Mouse (Mus musculus) hindbrain, embryonic 10.5 days (tissue): ENCODE data around the gene Ric8a. TPM values are rescaled to one million over a fixed set of nuclear protein-coding genes. Genes with fewer than 3 reads are reported as not detected.
"Not testable (repeated sequence)": the region's sequence is repeated elsewhere in the genome, so short reads cannot be mapped to it uniquely, and the experiment has no call there.

Source experiments
- DNase-seq: peaks from one replicate; pipeline ENCODE4 v3.0.0-alpha.2; 2017; ENCODE audit warnings: low spot score
- H3K27ac ChIP-seq: fragments of 300-500 bp; sonication (generic); 2 replicates; pipeline ENCODE4 v1.5.1; 2016; ENCODE audit warnings: mild to moderate bottlenecking, moderate library complexity
- H3K27me3 ChIP-seq: fragments of 300-500 bp; sonication (generic); 2 replicates; pipeline ENCODE4 v1.6.1; 2016; ENCODE audit warnings: mild to moderate bottlenecking; ENCODE audit not compliant: poor library complexity, insufficient read depth, severe bottlenecking
- H3K36me3 ChIP-seq: fragments of 300-500 bp; sonication (generic); 2 replicates; pipeline ENCODE4 v1.6.1; 2016; ENCODE audit warnings: mild to moderate bottlenecking, moderate library complexity
- H3K4me1 ChIP-seq: fragments of 300-500 bp; sonication (generic); replicated peaks from 2 replicates; pipeline ENCODE4 v1.6.1; 2016; ENCODE audit warnings: mild to moderate bottlenecking
- H3K4me3 ChIP-seq: fragments of 300-500 bp; sonication (generic); 2 replicates; pipeline ENCODE4 v1.5.1; 2016; ENCODE audit warnings: mild to moderate bottlenecking, moderate library complexity
- H3K9me3 ChIP-seq: fragments of 300-500 bp; sonication (generic); 2 replicates; pipeline ENCODE4 v1.6.1; 2016; ENCODE audit warnings: mild to moderate bottlenecking, moderate library complexity
- WGBS: fragments of 180-500 bp; shearing (Covaris S2); methylation state at CpG from one replicate; pipeline ENCODE4 v1.1.7; 2016; 5-methylcytosine and 5-hydroxymethylcytosine counted together
- polyA plus RNA-seq: library from polyadenylated mRNA; unstranded; fragments of >200 nt; fragmentation: Nextera tagmentation; extraction: Ambion mirVana; gene quantifications from 2 replicates; pipeline ENCODE4 v1.2.1, GENCODE M21; 2016

Gene Ric8a
- polyA plus RNA-seq, 1 experiment from 2014 or later: 81.7 TPM

DNA sequence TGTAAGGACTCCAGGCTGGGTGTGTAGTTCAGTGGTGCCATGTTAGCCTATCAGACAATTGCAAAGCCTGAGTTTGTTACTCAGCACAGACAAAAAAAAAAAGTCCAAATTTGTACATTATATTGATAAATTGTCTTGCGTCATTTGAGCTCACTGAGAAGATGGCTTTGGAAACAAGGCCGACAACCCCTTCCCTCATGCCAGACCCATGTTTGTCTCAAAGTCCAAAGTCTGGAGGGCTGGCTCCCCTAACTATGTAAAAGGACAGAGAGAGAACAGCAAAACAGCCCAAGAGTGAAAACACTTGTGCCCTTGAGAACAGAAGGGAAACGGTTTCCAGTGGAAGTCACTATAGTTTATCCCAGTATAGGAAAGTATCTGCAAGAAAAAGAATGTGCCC, 23.7 kb downstream of the Ric8a start:
- Histone ChIP-seq H3K9me3 (no peaks in the 10 kb centered on the region), H3K36me3 (peaks cover 41% of the 10 kb centered on the region), H3K4me1 (peaks cover 20% of the 10 kb centered on the region), H3K27me3 (no peaks in the 10 kb centered on the region), H3K27ac (no peak overlapping the region), H3K4me3 (peak overlapping the region; percentile 90; the same call in 1 of the 2 replicates)
- no peak for DNase-seq
- 90% methylated on average over 3 of the region's 3 CpGs for WGBS

- H3K27me3 ChIP-seq: no peaks in the 10 kb centered on the region
- peak overlapping the region; percentile 91 for H3K27ac ChIP-seq
- H3K4me1 ChIP-seq: peaks cover 20% of the 10 kb centered on the region
- no peaks in the 10 kb centered on the region for H3K9me3 ChIP-seq
- DNase-seq: no peak
- 34% methylated on average over 8 of the region's 8 CpGs for WGBS
- H3K4me3 ChIP-seq: peak overlapping the region; percentile 90
- peaks cover 42% of the 10 kb centered on the region for H3K36me3 ChIP-seq
These were observed 24.2 kb downstream of the Ric8a start for GRCm38 (mm10) chr7:140880865-140881515.

GRCm38 (mm10) chr7:140881696-140882468, 25.1 kb downstream of the Ric8a start, which contains the start of the genes Psmd13 and Sirt3:
TSS of gene Psmd13 (plus strand) at chr7:140881968.
TSS of gene Sirt3 (minus strand) at chr7:140882309.
- Histone ChIP-seq H3K4me1 (peaks cover 20% of the 10 kb centered on the region), H3K9me3 (no peaks in the 10 kb centered on the region), H3K4me3 (peak within 1 kb of the TSS; percentile 90), H3K27ac (peak within 1 kb of the TSS; percentile 91), H3K36me3 (peaks cover 42% of the 10 kb centered on the region), H3K27me3 (no peaks in the 10 kb centered on the region)
- WGBS: under 1% methylated on average over 59 of the region's 59 CpGs
- DNase-seq: peak; percentile 93

- no peaks in the 10 kb centered on the region for H3K9me3 ChIP-seq
- under 1% methylated on average over 12 of the region's 12 CpGs for WGBS
- DNase-seq: no peak
These were observed 25.7 kb downstream of the Ric8a start for GRCm38 (mm10) chr7:140882469-140882803.

DNA sequence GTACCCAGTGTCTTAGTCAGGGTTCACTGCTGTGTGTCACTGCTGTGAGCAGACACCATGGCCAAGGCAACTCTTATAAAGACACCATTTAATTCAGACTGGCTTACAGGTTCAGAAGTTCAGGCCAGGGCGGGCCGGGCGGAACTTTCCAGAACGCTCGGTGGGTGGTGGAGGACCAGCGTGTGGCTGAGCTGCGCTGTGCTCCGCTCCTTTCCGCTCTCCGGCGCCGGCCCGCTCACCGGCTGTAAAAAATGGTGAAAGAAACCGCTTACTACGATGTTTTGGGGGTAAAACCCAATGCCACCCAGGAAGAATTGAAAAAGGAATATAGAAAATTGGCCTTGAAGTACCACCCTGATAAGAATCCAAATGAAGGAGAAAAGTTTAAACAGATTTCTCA, 33.9 kb downstream of the Ric8a start:
- H3K36me3 ChIP-seq: peaks cover 86% of the 10 kb centered on the region
- not testable (repeated sequence) for H3K27ac ChIP-seq, H3K4me1 ChIP-seq, H3K9me3 ChIP-seq, H3K4me3 ChIP-seq, H3K27me3 ChIP-seq, DNase-seq
- WGBS: 97% methylated on average over 16 of the region's 16 CpGs

More at GRCm38 (mm10) chr7:140882469-140882803, 25.7 kb downstream of the Ric8a start:
- peaks cover 43% of the 10 kb centered on the region for H3K36me3 ChIP-seq
- peak overlapping the region; percentile 91 for H3K27ac ChIP-seq
- no peaks in the 10 kb centered on the region for H3K27me3 ChIP-seq
- H3K4me1 ChIP-seq: peaks cover 20% of the 10 kb centered on the region
- peak overlapping the region; percentile 90 for H3K4me3 ChIP-seq

DNA sequence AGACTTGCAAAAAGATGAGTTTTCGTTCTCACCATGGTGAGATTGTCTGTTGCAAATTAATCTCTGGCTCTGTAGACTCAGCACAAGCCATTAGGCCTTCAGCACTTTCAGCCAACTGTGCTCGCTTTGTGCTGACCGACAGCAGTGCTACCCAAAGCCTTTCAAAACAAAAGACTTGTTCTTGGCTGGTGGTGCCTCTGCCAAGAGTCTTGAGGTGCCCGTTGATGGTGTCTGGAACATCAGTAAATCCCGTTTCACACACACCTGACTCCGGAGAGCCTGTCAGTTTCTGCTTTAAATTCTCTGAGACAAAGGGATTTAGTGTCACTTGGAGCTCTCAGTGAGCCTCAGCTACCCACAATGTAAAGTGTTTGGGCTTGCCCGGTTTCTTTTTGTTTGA, 37.3 kb downstream of the Ric8a start:
- Histone ChIP-seq H3K27ac (no peak overlapping the region), H3K4me3 (no peak overlapping the region), H3K9me3 (no peaks in the 10 kb centered on the region), H3K27me3 (no peaks in the 10 kb centered on the region), H3K4me1 (no peaks in the 10 kb centered on the region), H3K36me3 (peaks cover 86% of the 10 kb centered on the region)
- DNase-seq: no peak
- 94% methylated on average over 7 of the region's 7 CpGs for WGBS

GRCm38 (mm10) chr7:140894611-140895010, 37.9 kb downstream of the Ric8a start:
- Histone ChIP-seq H3K4me1 (no peaks in the 10 kb centered on the region), H3K4me3 (no peak overlapping the region), H3K27ac (no peak overlapping the region), H3K27me3 (no peaks in the 10 kb centered on the region), H3K9me3 (no peaks in the 10 kb centered on the region), H3K36me3 (peaks cover 86% of the 10 kb centered on the region)
- WGBS: 94% methylated on average over 3 of the region's 3 CpGs
- no peak for DNase-seq

DNA sequence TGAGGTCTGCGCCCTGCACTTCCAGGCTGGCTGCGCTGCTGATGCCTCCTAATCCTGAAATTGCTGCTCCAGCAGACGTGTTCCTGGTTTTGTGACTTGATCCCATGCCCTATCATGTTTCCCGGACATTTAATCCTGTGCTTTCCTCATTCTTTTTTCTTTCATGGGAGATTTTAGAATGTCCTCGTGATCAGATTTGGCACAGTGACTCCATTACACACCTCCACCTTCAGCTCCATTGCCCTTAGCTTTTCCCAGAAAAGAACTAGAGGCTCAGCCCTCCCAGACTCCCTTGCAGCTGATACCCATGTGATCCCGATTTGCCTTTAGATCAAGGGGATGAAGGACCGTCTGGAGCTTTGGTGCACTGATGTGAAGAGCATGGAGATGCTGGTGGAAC, 41.1 kb downstream of the Ric8a start:
- Histone ChIP-seq H3K4me3 (no peak overlapping the region), H3K27me3 (no peaks in the 10 kb centered on the region), H3K27ac (no peak overlapping the region), H3K4me1 (peaks cover 8% of the 10 kb centered on the region; the same call in 1 of the 2 replicates), H3K36me3 (peaks cover 72% of the 10 kb centered on the region), H3K9me3 (no peaks in the 10 kb centered on the region)
- 90% methylated on average over 7 of the region's 7 CpGs for WGBS
- DNase-seq: no peak

DNA sequence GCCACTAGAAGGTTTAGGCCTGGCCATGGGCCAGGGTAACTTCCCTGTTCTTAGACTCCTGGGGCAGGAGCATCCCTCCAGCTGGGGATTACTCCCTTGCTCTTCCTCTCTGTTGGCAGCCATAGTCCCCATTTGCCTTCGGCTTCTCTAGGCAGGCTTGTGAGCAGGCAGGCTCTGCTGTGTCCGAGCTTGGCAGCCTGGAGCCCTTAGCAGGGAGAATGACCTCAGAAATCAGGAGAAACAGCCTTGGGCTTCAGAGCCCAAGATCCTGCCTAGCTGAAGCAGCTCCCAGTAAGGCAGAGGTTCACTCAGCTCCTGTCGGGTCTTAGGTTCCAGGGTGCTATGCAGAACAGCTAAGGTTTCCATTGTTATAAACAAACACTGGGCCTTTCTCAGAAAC, 42.4 kb downstream of the Ric8a start:
- Histone ChIP-seq H3K4me1 (peaks cover 11% of the 10 kb centered on the region; the same call in 1 of the 2 replicates), H3K36me3 (peaks cover 60% of the 10 kb centered on the region), H3K9me3 (no peaks in the 10 kb centered on the region), H3K4me3 (no peak overlapping the region), H3K27me3 (no peaks in the 10 kb centered on the region), H3K27ac (no peak overlapping the region)
- 74% methylated on average over 3 of the region's 3 CpGs for WGBS
- no peak for DNase-seq

DNA sequence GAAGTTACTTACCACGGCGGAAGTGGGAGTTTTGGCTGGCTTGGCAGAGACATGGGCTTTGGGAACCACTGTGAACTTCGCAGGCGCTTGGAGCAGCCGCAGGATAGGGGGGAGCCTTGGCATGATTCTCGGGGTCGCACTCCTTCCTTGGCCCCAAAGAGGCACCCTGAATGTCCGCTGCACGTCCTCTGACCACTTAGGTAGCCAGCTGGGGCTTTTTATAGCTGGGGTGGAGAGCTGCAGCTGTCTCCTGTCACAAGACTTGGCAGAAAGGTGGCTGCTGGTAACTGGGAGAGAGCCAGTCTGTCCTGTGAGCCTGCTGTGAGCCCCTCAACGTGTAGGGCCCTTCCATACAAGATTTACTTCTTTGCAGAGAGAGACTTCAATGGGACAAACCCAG, 43.5 kb downstream of the Ric8a start, which contains the start of gene Cox8b:
Cox8b (minus strand) TSS at position 227 of the 400 bp plus-strand sequence.
- peaks cover 11% of the 10 kb centered on the region; the same call in 1 of the 2 replicates for H3K4me1 ChIP-seq
- no peaks in the 10 kb centered on the region for H3K9me3 ChIP-seq
- DNase-seq: no peak
- H3K4me3 ChIP-seq: no peak within 1 kb of the TSS
- 83% methylated on average over 10 of the region's 10 CpGs for WGBS
- H3K27ac ChIP-seq: no peak within 1 kb of the TSS
- H3K36me3 ChIP-seq: peaks cover 50% of the 10 kb centered on the region
- H3K27me3 ChIP-seq: no peaks in the 10 kb centered on the region

DNA sequence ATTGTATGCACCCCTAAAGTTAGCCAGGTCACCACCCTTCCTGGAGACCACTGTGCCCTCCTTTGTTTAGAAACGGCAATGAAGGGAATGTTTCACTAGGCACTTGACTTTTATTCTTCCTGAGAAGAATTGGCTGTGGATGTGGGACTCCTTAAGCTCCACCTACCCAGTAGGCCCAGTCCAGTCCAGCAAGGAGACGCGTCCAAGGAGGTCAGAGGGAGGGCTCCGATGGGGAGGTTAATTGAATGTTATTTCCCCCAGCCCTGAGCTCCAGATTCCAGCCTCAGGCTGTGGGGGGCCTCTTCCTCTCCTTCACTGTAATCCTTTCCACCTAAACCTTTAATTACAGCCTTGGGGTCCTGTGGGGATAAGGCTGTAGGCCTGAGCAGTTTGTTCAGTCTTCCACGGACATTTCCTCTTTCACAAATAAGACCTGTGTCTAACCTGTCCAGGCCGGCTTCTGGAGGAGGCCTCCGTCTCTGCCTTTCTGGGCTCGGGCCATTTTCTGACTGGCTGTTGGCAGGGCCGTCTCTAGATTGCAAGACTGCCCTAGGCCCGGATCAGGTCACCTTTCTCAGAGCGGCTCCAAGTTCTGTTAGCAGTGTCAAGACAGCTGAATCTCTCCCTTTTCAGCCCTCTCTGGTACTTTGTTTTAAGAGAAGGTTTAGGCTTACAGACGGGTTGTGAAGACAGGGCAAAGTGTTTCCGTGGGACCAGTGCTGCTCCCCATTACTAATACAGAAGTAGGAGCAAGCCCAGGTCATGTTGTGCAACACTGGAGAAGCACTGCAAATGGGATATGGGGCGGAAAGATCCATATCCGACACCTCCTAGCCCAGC, 45.5 kb downstream of the Ric8a start:
- Histone ChIP-seq H3K4me1 (peaks cover 11% of the 10 kb centered on the region; the same call in 1 of the 2 replicates), H3K4me3 (no peak overlapping the region), H3K36me3 (peaks cover 30% of the 10 kb centered on the region), H3K27me3 (0 out of 2 replicates have a peak, but pooled peaks cover 3% of the 10 kb centered on the region), H3K27ac (peak overlapping the region; percentile 8), H3K9me3 (no peaks in the 10 kb centered on the region)
- WGBS: 79% methylated on average over 15 of the region's 15 CpGs
- DNase-seq: no peak

DNA sequence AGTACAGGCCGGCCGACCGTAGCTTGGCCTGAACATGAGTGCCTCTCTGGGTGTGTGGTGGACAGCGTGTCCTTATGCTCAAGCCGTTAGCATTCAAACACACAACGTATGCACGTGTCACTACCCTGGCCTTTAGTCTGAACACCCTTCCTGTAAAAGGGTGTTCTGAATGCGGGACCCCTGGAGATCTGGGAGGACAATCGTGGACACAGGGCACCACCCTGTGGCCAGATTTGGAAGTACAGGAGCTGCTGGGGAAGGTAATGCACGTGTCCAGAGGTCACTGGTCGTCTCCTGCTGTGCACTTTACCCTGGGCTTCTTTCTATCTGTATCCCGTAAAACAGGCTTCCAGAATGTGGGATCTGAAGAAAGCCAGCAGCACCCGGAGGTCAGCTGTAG, 46.5 kb downstream of the Ric8a start:
- H3K4me3 ChIP-seq: no peak overlapping the region
- 0 out of 2 replicates have a peak overlapping the region, but pooled peaks have one; percentile 8 for H3K27ac ChIP-seq
- H3K27me3 ChIP-seq: 0 out of 2 replicates have a peak, but pooled peaks cover 3% of the 10 kb centered on the region
- H3K4me1 ChIP-seq: peaks cover 11% of the 10 kb centered on the region; the same call in 1 of the 2 replicates
- DNase-seq: peak; percentile 76
- H3K36me3 ChIP-seq: peaks cover 20% of the 10 kb centered on the region
- WGBS: 25% methylated on average over 13 of the region's 13 CpGs
- no peaks in the 10 kb centered on the region for H3K9me3 ChIP-seq
